Mouse (Mus musculus): ENCODE data around the gene Elmsan1. TPM values are rescaled to one million over a fixed set of nuclear protein-coding genes. Genes with fewer than 3 reads are reported as not detected.

Elmsan1 gene
- polyA plus RNA-seq, 1 experiment from 2014 or later, result 7.2 TPM

GRCm38 (mm10) chr12:84198880-84199279 is 19.8 kb downstream of the Elmsan1 start:
- no peaks in the 10 kb centered on the region for H3K27me3 ChIP-seq
- H3K9ac ChIP-seq, result no peak overlapping the region
- ATAC-seq (ENCODE audit: low FRiP score), result no peak
- 75% methylated on average over 10 of the region's 10 CpGs for WGBS
- H3K4me2 ChIP-seq (replicated peaks), result no peak overlapping the region
- no peak overlapping the region for H3K4me3 ChIP-seq
- H3K4me1 ChIP-seq, result peaks cover 36% of the 10 kb centered on the region
- H3K9me3 ChIP-seq (replicated peaks), result no peaks in the 10 kb centered on the region
- no peak overlapping the region for H3K27ac ChIP-seq
- no peaks in the 10 kb centered on the region for H3K36me3 ChIP-seq

DNA sequence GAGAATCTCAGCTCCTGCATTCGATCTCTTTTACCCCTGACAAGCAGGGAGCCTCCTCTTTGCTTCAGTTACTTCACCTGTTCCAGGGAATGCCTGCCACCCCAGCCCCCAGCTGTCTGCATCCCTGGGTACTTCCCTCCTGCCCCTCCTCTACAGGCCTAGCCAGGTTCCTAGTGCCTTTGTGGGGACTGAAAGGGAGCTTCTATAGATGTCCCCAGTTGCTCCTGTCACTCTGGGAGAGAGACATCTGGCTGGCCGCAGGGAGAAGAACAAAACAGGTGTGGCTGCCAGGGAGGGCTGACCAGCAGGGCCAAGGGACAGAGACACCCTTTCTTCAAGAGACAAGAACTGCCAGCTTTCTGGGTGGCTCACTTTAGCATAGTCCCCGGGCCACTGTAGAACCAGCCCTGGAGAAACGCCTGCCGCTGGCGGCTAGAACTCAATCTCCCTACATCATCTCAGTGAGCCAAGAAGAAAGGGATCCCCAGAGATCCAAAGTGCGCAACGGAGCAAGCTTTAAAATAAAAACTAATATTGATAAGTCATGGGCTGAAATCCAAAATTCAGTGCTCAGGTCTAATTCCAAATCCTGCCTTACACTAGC is 20.5 kb downstream of the Elmsan1 start:
- Histone ChIP-seq H3K27me3 (no peaks in the 10 kb centered on the region), H3K4me3 (no peak overlapping the region), H3K9ac (no peak overlapping the region), H3K27ac (no peak overlapping the region), H3K4me1 (peaks cover 36% of the 10 kb centered on the region), H3K36me3 (no peaks in the 10 kb centered on the region), H3K9me3 (replicated peaks) (no peaks in the 10 kb centered on the region), H3K4me2 (replicated peaks) (no peak overlapping the region)
- no peak for ATAC-seq (ENCODE audit: low FRiP score)
- 63% methylated on average over 8 of the region's 8 CpGs for WGBS

DNA sequence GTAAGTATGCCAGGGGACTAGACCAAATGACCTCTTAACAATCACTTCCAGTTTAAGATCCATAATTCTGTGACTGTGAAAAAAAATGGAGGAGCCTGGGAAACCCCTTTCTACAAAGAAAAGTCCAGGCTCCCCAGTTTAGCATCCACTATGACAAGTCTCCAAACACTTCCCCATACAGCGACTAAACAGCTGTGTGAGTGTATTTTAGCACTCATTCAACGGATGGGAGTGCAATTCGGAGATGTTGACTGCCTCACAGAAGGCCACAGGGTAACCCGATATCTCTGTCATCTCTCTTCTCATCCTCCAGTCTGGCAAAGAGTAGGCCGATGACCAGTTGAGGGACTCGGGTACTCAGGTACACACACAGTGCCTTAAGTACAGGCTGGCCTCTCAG is 23.5 kb downstream of the Elmsan1 start:
- H3K27me3 ChIP-seq, result no peaks in the 10 kb centered on the region
- H3K9me3 ChIP-seq (replicated peaks), result no peaks in the 10 kb centered on the region
- WGBS, result 42% methylated on average over 6 of the region's 6 CpGs
- H3K27ac ChIP-seq, result no peak overlapping the region
- H3K9ac ChIP-seq, result no peak overlapping the region
- H3K4me3 ChIP-seq, result no peak overlapping the region
- no peak overlapping the region for H3K4me2 ChIP-seq (replicated peaks)
- ATAC-seq (ENCODE audit: low FRiP score), result no peak
- peaks cover 57% of the 10 kb centered on the region for H3K4me1 ChIP-seq
- no peaks in the 10 kb centered on the region for H3K36me3 ChIP-seq

DNA sequence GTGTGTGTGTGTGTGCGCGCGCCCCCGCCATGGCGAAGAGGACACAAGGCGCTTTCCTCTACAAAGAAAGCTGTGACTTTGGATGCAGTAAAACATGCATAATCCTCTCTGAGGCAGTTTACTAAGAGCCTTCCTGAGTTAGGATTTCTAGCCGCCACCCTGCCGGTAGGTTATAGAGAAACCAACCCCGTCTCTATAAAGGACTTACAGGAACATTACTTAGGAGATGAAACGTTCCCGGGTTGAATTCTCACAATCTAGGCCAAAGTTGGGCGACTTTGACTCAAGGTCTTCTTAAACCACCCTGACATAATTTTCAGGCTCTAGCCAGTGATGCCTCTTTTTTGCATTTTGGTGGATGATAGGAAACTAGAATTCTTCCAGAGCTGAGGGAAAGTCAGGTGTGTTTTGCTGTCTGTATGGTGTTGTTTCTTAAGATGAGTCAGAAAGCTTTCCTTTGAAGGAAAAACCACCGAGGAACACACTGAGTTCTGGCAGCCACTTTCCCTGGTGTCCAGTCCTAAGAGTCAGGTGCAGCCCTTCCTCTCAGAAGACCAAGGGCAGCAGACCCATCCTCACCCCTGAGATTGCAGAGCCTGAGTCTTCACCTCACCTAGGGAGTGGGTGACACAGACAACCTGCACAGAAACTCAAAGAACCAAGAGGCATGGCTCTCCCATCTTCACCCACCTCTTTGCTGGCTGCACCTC is 24.1 kb downstream of the Elmsan1 start:
- Histone ChIP-seq H3K4me2 (replicated peaks) (peak overlapping the region; percentile 91), H3K4me1 (peaks cover 63% of the 10 kb centered on the region), H3K36me3 (no peaks in the 10 kb centered on the region), H3K27me3 (no peaks in the 10 kb centered on the region), H3K4me3 (peak overlapping the region; percentile 82), H3K9ac (peak overlapping the region; percentile 91), H3K27ac (peak overlapping the region; percentile 96), H3K9me3 (replicated peaks) (no peaks in the 10 kb centered on the region)
- ATAC-seq (ENCODE audit: low FRiP score), result no peak
- whole genome bisulfite sequencing, result 7% methylated on average over 10 of the region's 13 CpGs

DNA sequence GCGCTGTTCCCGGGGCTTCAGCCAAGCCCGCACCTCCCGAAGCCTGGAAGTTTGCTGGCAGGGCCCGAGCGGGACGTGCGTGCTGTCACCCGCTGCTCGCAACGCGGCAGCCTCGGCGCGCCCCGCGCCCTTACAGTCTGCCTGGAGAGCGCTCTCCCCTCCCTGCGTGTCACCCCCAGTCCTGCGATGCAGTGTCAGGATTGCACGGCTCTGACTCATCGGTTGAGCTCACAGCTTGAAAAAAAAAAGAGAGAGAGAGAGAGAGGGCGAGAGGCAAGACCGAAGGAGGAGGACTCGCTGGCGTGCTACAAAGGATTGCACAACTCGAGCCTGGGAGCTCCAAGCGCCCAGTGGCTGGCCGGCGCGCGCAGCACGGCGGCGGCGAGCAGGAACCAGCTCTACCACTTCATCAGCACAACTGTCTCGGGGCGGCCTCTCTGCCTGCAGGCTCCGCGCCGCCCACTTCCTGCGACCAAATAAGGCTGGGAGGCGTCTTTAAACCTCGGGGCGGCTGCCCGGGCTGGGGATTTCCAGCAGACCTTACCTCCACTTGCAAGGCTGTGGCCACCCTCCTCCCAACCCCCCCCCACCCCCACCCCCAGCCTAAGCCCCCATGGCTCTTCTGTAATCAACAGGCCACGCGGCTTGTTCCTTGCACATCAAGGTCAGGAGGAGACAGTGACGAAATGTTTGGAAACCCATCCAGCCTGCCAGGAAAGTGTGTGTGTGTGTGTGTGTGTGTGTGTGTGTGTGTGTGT is 24.9 kb downstream of the Elmsan1 start:
- Histone ChIP-seq H3K4me2 (replicated peaks) (peak overlapping the region; percentile 91), H3K4me1 (peaks cover 69% of the 10 kb centered on the region), H3K36me3 (no peaks in the 10 kb centered on the region), H3K9me3 (replicated peaks) (no peaks in the 10 kb centered on the region), H3K27me3 (no peaks in the 10 kb centered on the region), H3K9ac (peak overlapping the region; percentile 91), H3K27ac (peak overlapping the region; percentile 96), H3K4me3 (peak overlapping the region; percentile 82)
- peak; percentile 72 for ATAC-seq (ENCODE audit: low FRiP score)
- under 1% methylated on average over 48 of the region's 49 CpGs for WGBS

GRCm38 (mm10) chr12:84192741-84193641 is 25.7 kb downstream of the Elmsan1 start:
- peak overlapping the region; percentile 96 for H3K27ac ChIP-seq
- peak overlapping the region; percentile 91 for H3K4me2 ChIP-seq (replicated peaks)
- ATAC-seq (ENCODE audit: low FRiP score), result peak; percentile 44
- H3K36me3 ChIP-seq, result no peaks in the 10 kb centered on the region
- H3K4me3 ChIP-seq, result peak overlapping the region; percentile 82
- peak overlapping the region; percentile 91 for H3K9ac ChIP-seq
- H3K27me3 ChIP-seq, result no peaks in the 10 kb centered on the region
- H3K4me1 ChIP-seq, result peaks cover 74% of the 10 kb centered on the region
- under 1% methylated on average over 88 of the region's 102 CpGs for WGBS
- no peaks in the 10 kb centered on the region for H3K9me3 ChIP-seq (replicated peaks)

DNA sequence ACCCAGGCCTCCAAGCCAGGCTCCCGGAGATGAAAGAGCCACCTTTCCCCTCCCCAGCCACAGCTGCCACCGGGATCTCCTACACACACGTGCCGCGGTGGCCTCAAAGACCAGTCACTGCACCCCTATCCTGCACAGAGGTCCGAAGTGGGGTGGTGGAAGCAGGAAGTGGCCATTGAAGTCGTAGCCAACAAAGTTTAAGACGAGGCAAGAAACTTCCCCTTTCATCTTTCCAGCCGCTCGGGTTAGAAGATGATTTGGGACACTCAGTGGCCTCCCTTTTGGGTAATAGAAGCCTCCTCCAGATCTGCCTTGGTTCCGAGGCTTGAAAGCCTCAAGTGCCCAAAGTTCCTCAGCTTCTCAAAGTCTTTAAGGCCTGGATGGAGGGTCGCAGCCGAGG is 26.4 kb downstream of the Elmsan1 start:
- Histone ChIP-seq H3K9ac (peak overlapping the region; percentile 91), H3K36me3 (no peaks in the 10 kb centered on the region), H3K4me2 (replicated peaks) (peak overlapping the region; percentile 91), H3K4me3 (peak overlapping the region; percentile 82), H3K27me3 (no peaks in the 10 kb centered on the region), H3K4me1 (peaks cover 81% of the 10 kb centered on the region), H3K9me3 (replicated peaks) (no peaks in the 10 kb centered on the region), H3K27ac (peak overlapping the region; percentile 96; the same call in 1 of the 2 replicates)
- 2% methylated on average over 13 of the region's 13 CpGs for WGBS
- no peak for ATAC-seq (ENCODE audit: low FRiP score)

DNA sequence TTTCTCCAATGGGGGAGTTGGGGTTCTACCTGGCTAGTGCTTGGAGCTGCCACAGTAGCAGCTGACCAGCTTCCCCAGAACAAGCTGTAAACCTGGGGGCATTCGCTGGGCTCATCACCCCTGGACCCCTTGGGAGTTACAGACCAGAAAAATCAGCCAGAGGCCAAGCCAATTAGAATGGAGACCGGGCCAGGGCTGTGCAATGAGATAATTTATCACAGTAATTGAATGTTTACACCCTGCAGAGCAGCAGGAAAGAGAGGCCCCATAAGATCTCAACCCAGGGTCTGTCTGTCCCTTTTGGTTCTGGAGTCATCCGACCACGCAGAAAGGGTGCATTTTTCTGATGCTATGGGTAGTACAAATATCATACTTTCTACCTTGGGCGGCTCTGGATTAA is 26.9 kb downstream of the Elmsan1 start:
- Histone ChIP-seq H3K36me3 (no peaks in the 10 kb centered on the region), H3K27me3 (no peaks in the 10 kb centered on the region), H3K4me3 (peak overlapping the region; percentile 82), H3K27ac (no peak overlapping the region), H3K9me3 (replicated peaks) (no peaks in the 10 kb centered on the region), H3K4me2 (replicated peaks) (peak overlapping the region; percentile 91), H3K4me1 (peaks cover 82% of the 10 kb centered on the region), H3K9ac (peak overlapping the region; percentile 91)
- 21% methylated on average over 5 of the region's 5 CpGs for WGBS
- 0 out of 2 replicates have a peak, but pooled peaks have one; percentile 7 for ATAC-seq (ENCODE audit: low FRiP score)

DNA sequence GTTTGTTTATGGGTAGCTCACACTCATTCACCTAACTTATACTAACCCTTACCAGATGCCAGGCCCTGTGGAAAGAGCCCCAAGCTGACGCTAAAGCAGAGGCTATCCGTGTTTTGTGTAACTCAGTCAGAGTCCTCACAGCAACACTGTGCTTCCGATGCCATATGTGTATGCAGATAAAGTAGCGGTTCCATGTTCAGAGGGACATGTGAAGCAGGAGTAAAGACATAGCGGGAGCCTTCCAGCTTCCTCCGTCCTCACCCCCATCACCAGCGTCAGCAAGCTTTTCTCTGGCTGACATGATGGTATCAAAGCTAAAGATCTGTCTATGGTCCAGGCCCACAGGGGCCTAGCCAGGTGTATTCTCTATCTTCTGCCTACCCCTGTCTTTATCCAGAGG is 27.5 kb downstream of the Elmsan1 start:
- H3K4me1 ChIP-seq, result peaks cover 79% of the 10 kb centered on the region
- ATAC-seq (ENCODE audit: low FRiP score), result no peak
- 0 out of 2 replicates have a peak overlapping the region, but pooled peaks have one; percentile 7 for H3K4me3 ChIP-seq

DNA sequence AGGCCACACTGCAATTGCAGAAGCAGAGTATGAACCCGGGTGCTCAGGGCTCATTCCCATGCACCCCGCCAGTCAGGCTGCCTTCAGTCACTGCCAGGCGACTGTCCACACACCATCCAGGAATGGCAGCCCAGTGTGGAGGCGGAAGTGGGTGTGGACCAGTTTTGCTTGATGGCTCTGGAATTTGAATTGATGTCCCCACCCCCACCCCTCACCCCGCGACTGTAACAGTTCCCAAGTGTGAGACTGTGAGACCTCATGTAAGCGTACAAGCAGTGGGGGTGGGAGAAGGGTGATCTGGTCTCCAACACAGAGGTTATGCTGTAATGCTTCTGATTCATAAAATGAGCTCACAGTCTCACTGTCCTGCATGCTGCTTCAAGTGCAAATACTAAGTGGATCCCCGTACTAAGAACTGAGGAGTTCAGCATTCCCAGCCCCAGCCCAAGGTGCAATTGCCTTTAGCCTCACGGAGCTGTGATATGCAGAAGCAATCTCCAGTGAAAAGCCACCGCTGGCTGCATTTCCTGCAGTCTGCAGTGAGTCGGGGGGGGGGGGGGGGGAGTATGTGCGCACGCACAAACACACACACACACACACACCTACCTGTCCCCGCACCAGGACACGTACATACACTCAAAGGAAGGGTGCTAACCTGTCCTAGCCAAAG is 28.4 kb downstream of the Elmsan1 start:
- 32% methylated on average over 13 of the region's 15 CpGs for WGBS
- Histone ChIP-seq H3K36me3 (no peaks in the 10 kb centered on the region), H3K4me1 (peaks cover 70% of the 10 kb centered on the region), H3K27me3 (no peaks in the 10 kb centered on the region), H3K9me3 (replicated peaks) (0 out of 2 replicates have a peak, but pooled peaks cover 3% of the 10 kb centered on the region), H3K9ac (no peak overlapping the region), H3K27ac (no peak overlapping the region), H3K4me3 (no peak overlapping the region), H3K4me2 (replicated peaks) (peak overlapping the region; percentile 91)
- ATAC-seq (ENCODE audit: low FRiP score), result no peak

More for the DNA sequence above, 27.5 kb downstream of the Elmsan1 start:
- H3K4me2 ChIP-seq (replicated peaks), result peak overlapping the region; percentile 91
- H3K9ac ChIP-seq, result peak overlapping the region; percentile 91; the same call in 1 of the 2 replicates
- 0 out of 2 replicates have a peak, but pooled peaks cover 3% of the 10 kb centered on the region for H3K9me3 ChIP-seq (replicated peaks)
- H3K36me3 ChIP-seq, result no peaks in the 10 kb centered on the region
- no peak overlapping the region for H3K27ac ChIP-seq
- 64% methylated on average over 7 of the region's 7 CpGs for WGBS
- no peaks in the 10 kb centered on the region for H3K27me3 ChIP-seq

DNA sequence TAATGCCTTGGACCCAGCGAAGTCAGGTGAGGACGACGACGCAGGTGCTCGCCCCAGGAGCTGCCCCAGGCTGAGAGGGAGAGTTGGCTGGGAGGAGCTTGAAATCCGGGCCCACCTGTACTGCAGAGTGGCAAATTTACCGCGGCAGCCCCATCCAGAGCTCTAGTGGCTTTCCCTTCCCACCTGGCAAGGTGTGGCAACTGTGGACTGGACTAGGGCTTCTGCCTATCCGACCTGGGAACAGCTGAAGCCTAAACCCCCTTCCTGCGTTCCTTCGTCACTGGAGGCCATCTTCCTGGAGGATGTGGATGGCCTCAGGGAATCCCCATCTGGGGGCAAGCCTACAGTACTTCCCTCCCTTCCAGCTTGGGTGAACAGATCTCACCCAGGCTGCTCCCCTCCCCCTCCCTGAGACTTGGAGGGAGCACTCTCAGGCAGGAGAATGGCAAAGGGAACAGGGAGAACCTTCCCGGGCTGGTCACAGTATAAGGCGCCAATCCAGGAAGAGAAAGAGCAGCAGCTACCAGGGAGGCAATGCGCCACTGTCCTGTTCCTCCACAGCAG is 29.7 kb downstream of the Elmsan1 start:
- peak overlapping the region; percentile 8; the same call in 1 of the 2 replicates for H3K9ac ChIP-seq
- no peaks in the 10 kb centered on the region for H3K36me3 ChIP-seq
- H3K9me3 ChIP-seq (replicated peaks), result 0 out of 2 replicates have a peak, but pooled peaks cover 3% of the 10 kb centered on the region
- no peak overlapping the region for H3K4me2 ChIP-seq (replicated peaks)
- 74% methylated on average over 13 of the region's 14 CpGs for WGBS
- H3K4me1 ChIP-seq, result peaks cover 58% of the 10 kb centered on the region
- ATAC-seq (ENCODE audit: low FRiP score), result no peak
- H3K27ac ChIP-seq, result no peak overlapping the region
- H3K27me3 ChIP-seq, result no peaks in the 10 kb centered on the region
- no peak overlapping the region for H3K4me3 ChIP-seq
